Mouse (Mus musculus) midbrain, embryonic 14.5 days (tissue): Measurements from ENCODE around the gene Doc2g. TPM values are rescaled to one million over a fixed set of nuclear protein-coding genes. Genes with fewer than 3 reads are reported as not detected.

Experiments used
- ATAC-seq: fragments of 200-750 bp; cut with Nextera tagmentation; 2 replicates; pipeline ENCODE4 v1.8.0; 2017; ENCODE audit warnings: moderate number of reproducible peaks, moderate library complexity; ENCODE audit not compliant: low FRiP score, low TSS enrichment
- DNase-seq: peaks from one replicate; pipeline ENCODE4 v3.0.0-alpha.2; 2015
- H3K27ac ChIP-seq: fragments of 300-500 bp; sonication (generic); replicated peaks from 2 replicates; pipeline ENCODE4 v1.5.1; 2014; ENCODE audit warnings: mild to moderate bottlenecking, low read depth, low read length, moderate library complexity
- H3K27me3 ChIP-seq: fragments of 300-500 bp; sonication (generic); 2 replicates; pipeline ENCODE4 v1.6.1; 2014; ENCODE audit warnings: low read length, control low read depth, mixed read lengths; ENCODE audit not compliant: control insufficient read depth, insufficient read depth
- H3K36me3 ChIP-seq: fragments of 300-500 bp; sonication (generic); 2 replicates; pipeline ENCODE4 v1.6.1; 2014; ENCODE audit warnings: low read length, control low read depth; ENCODE audit not compliant: control insufficient read depth, insufficient read depth
- H3K4me1 ChIP-seq: fragments of 300-500 bp; sonication (generic); 2 replicates; pipeline ENCODE4 v1.6.1; 2014; ENCODE audit warnings: mild to moderate bottlenecking, antibody characterized with exemption, low read length, control low read depth; ENCODE audit not compliant: control insufficient read depth, insufficient read depth
- H3K4me2 ChIP-seq: fragments of 300-500 bp; sonication (generic); 2 replicates; pipeline ENCODE4 v1.6.1; 2014; ENCODE audit warnings: mild to moderate bottlenecking, low read length, moderate library complexity
- H3K4me3 ChIP-seq: fragments of 300-500 bp; sonication (generic); replicated peaks from 2 replicates; pipeline ENCODE4 v1.5.1; 2014; ENCODE audit warnings: low read depth, low read length
- H3K9ac ChIP-seq: fragments of 300-500 bp; sonication (generic); replicated peaks from 2 replicates; pipeline ENCODE4 v1.6.1; 2014; ENCODE audit warnings: mild to moderate bottlenecking, low read length, moderate library complexity
- H3K9me3 ChIP-seq: fragments of 300-500 bp; sonication (generic); 2 replicates; pipeline ENCODE4 v1.6.1; 2016; ENCODE audit warnings: low read length, control low read depth, mixed read lengths; ENCODE audit not compliant: control insufficient read depth
- WGBS: fragments of 180-500 bp; shearing (Covaris S2); extraction: QIAGEN DNeasy Blood & Tissue Kit; methylation state at CpG from one replicate; pipeline ENCODE4 v1.1.7; 2014; 5-methylcytosine and 5-hydroxymethylcytosine counted together
- polyA plus RNA-seq: library from polyadenylated mRNA; unstranded; fragments of >200 nt; fragmentation: Nextera tagmentation; extraction: Ambion mirVana; gene quantifications from 2 replicates; pipeline ENCODE4 v1.2.1, GENCODE M21; 2014

Gene Doc2g
- polyA plus RNA-seq, 1 experiment from 2014 or later, result 5.7 TPM

DNA sequence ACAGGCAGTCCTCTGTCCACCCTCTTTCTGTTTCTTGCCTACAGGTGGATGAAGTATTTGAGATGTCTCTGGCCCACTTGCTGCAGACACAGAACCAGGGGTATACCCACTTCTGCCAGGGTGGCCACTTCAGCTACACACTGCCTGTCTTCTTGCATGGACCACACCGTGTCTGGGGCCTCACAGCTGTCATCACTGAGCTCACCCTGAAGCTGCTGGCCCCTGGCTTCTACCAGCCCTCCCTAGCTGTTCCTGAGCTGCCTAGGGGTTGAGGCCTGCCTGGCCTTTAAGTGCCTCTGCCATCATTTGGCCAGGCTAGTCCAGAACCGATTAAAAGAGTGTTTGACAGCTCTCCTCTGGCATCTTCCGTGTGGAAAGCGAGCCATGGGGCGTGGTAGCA, 1.4 kb upstream of the Doc2g start:
- 89% methylated on average over 5 of the region's 5 CpGs for WGBS
- ATAC-seq (no peak), DNase-seq (no peak)
- H3K4me3 ChIP-seq, result no peak overlapping the region
- H3K27me3 ChIP-seq, result no peaks in the 10 kb centered on the region
- H3K4me1 ChIP-seq, result peaks cover 16% of the 10 kb centered on the region
- peak overlapping the region; percentile 89 for H3K4me2 ChIP-seq
- peaks cover 17% of the 10 kb centered on the region for H3K36me3 ChIP-seq
- H3K9ac ChIP-seq, result peak overlapping the region; percentile 68; the same call in 1 of the 2 replicates
- H3K27ac ChIP-seq, result no peak overlapping the region; the same call in 1 of the 2 replicates
- no peaks in the 10 kb centered on the region for H3K9me3 ChIP-seq

DNA sequence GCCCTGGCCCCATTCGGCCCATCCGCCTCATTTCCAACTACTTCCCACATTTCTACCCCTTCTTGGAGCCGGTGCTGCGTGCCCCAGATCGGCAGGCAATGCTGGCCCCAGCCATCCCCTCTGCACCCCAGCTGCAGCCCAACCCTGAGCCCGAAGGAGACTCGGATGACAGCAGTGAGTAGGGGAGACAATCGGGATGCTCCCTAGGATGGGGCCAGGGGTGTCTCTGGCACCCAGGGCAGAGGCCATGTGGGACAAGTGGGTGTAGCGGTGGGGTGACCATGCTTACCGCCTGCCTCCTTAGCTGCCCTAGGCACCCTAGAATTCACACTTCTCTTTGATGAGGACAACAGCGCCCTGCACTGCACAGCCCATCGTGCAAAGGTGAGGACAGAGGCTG, 528 bp downstream of the Doc2g start:
- Histone ChIP-seq H3K36me3 (peaks cover 36% of the 10 kb centered on the region), H3K4me2 (no peak overlapping the region), H3K9ac (no peak overlapping the region), H3K4me1 (peaks cover 16% of the 10 kb centered on the region), H3K27ac (no peak overlapping the region), H3K4me3 (no peak overlapping the region), H3K27me3 (no peaks in the 10 kb centered on the region), H3K9me3 (no peaks in the 10 kb centered on the region)
- DNase-seq, result no peak
- no peak for ATAC-seq
- WGBS, result 82% methylated on average over 12 of the region's 12 CpGs

DNA sequence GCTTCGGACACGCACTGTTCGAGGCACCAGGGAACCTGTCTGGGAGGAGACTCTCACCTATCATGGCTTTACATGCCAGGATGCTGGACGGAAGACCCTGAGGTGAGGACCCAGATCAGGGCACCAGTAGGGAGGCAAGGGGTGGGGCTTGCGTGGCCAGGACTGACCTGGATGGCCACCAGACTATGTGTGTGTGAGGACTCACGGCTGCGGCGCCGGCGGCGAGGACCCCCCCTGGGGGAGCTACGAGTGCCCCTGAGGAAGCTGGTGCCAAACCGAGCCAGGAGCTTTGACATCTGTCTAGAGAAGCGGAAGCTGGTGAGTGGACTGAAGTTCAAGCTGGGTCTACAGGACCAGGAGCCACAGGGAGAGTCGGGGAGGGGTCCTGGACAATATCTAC, 1.2 kb downstream of the Doc2g start:
- Histone ChIP-seq H3K9ac (no peak overlapping the region), H3K4me3 (no peak overlapping the region), H3K27me3 (no peaks in the 10 kb centered on the region), H3K4me1 (peaks cover 16% of the 10 kb centered on the region), H3K36me3 (peaks cover 43% of the 10 kb centered on the region), H3K27ac (no peak overlapping the region), H3K9me3 (no peaks in the 10 kb centered on the region), H3K4me2 (no peak overlapping the region)
- no peak for ATAC-seq
- DNase-seq, result no peak
- 87% methylated on average over 15 of the region's 15 CpGs for WGBS

DNA sequence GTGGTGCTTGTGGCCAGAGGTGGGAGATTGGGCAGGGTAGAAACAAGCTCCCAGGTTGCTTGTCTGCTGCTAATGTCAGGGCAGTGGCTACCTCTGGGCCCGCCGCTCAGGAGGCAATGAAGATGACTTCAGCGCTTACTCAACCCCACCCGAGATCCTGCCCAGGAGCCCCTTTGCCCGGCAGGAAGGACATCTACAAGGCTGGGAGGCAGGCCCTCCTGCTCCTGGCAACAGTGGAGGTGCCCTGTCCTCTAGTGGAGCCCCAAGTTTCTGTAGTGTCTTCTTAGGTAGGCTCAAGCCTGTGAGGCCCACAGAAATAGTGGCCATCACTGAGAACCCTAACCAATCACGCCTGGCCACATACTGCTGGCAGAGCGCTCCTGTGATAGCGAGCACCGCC, 2.0 kb downstream of the Doc2g start:
- Histone ChIP-seq H3K4me3 (no peak overlapping the region), H3K4me1 (peaks cover 13% of the 10 kb centered on the region), H3K9ac (no peak overlapping the region), H3K4me2 (no peak overlapping the region), H3K36me3 (peaks cover 50% of the 10 kb centered on the region), H3K27ac (no peak overlapping the region), H3K27me3 (no peaks in the 10 kb centered on the region), H3K9me3 (no peaks in the 10 kb centered on the region)
- no peak for ATAC-seq
- WGBS, result 90% methylated on average over 9 of the region's 9 CpGs
- DNase-seq, result no peak

DNA sequence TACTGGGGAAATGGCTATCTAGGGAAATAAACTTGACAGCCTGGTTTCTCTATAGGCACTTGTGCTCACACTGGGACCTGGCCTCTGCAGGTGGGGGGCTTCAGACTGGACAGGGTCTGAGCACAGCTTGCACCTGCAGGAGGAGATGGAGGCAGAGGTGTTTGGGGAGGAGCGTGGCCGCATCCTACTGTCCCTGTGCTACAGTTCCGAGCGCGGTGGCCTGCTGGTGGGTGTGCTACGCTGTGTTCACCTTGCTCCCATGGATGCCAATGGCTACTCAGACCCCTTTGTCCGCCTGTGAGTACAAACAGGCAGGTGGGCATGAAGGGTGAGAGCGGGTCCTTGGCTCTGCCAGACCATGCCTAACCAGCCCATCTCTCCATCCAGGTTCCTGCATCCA, 2.9 kb downstream of the Doc2g start:
- no peak overlapping the region for H3K9ac ChIP-seq
- H3K27ac ChIP-seq, result no peak overlapping the region
- no peak for ATAC-seq
- no peaks in the 10 kb centered on the region for H3K27me3 ChIP-seq
- 95% methylated on average over 8 of the region's 8 CpGs for WGBS
- peaks cover 10% of the 10 kb centered on the region for H3K4me1 ChIP-seq
- no peak overlapping the region for H3K4me2 ChIP-seq
- no peak for DNase-seq
- no peaks in the 10 kb centered on the region for H3K9me3 ChIP-seq
- peaks cover 57% of the 10 kb centered on the region for H3K36me3 ChIP-seq
- no peak overlapping the region for H3K4me3 ChIP-seq

DNA sequence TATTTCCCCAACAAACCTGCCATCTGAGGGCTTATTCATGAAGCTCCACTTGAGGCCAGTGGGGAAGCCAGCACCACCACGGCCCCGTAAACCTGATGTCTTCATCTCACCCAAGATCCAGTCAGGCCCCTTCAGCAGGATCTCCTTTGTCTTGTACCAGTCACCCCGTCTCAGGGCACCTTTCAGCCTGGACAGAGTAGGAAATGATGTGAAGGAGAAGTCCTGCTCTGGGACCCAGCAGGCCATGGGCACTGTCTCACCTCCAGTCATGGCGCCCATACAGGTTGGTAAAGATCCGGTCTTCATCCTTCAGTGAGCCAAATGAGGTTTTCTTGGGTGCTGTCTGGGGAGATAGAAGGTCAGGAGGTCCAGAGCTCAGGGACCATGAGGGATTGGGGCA, 8.0 kb downstream of the Doc2g start:
- Histone ChIP-seq H3K36me3 (peaks cover 49% of the 10 kb centered on the region), H3K9me3 (no peaks in the 10 kb centered on the region), H3K27ac (no peak overlapping the region), H3K27me3 (no peaks in the 10 kb centered on the region), H3K4me1 (peaks cover 9% of the 10 kb centered on the region), H3K4me2 (peak overlapping the region; percentile 75; the same call in 1 of the 2 replicates), H3K9ac (no peak overlapping the region), H3K4me3 (no peak overlapping the region)
- no peak for ATAC-seq
- 93% methylated on average over 5 of the region's 5 CpGs for WGBS
- DNase-seq, result no peak

DNA sequence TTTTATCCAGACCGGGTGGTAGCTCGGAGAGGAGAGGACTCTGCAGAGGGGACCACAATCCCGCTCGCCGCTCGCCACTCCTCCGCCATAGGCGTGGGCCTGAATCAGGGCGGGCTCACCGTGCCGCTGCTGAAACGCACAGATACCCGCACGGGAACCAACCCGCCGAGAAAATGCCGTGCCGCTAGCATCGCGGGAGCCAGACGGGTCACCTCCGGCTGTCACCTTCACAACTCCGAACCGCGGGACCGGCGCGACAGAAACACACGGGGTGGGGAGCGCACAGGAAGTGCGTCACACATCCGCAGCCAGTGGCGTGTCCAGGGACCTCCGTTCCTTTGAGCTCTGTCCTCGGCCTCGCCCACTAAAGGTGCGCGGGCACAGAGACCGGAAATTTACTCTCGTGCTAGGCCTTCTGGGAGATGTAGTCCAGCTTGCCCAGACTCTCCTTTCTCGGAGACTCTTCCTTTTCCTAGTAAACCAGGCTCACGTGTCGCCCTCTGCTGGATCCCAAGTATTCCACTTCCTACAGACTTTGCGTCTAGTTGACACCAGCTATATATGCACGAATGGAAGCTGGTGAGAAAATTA, 9.4 kb downstream of the Doc2g start, which contains the start of gene Ndufv1:
Gene Ndufv1, minus strand, starts transcription at position 375 of the 591 bp plus-strand sequence.
- peak within 1 kb of the TSS; percentile 74 for H3K9ac ChIP-seq
- DNase-seq (peak; percentile 99), ATAC-seq (peak; percentile 99)
- no peaks in the 10 kb centered on the region for H3K9me3 ChIP-seq
- peak within 1 kb of the TSS; percentile 73 for H3K27ac ChIP-seq
- peaks cover 34% of the 10 kb centered on the region for H3K36me3 ChIP-seq
- H3K4me3 ChIP-seq, result peak within 1 kb of the TSS; percentile 82
- peak within 1 kb of the TSS; percentile 75 for H3K4me2 ChIP-seq
- peaks cover 9% of the 10 kb centered on the region for H3K4me1 ChIP-seq
- no peaks in the 10 kb centered on the region for H3K27me3 ChIP-seq
- under 1% methylated on average over 45 of the region's 45 CpGs for WGBS

DNA sequence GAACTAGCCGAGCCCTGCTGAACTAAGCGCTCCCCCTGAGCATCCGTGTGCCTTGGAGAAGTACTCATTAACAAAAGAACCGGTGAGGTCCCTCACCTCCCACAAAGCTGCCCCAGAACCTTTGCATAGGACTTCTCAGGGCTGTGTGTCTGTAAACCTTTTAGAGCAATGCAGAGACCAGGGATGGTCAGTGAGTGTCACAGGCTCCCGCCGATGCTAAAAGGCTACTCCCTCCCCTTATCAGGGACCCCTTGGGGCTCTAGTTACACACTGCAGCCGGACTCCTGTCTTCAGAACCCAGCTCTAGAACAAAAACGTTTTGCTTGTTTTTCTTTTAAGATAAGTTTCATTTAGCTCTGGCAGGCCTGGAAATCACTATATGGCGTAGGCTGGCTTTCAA, 10.0 kb downstream of the Doc2g start:
- Histone ChIP-seq H3K4me3 (peak overlapping the region; percentile 82), H3K36me3 (peaks cover 29% of the 10 kb centered on the region), H3K27me3 (no peaks in the 10 kb centered on the region), H3K4me1 (peaks cover 9% of the 10 kb centered on the region), H3K9ac (no peak overlapping the region), H3K9me3 (no peaks in the 10 kb centered on the region), H3K27ac (no peak overlapping the region), H3K4me2 (peak overlapping the region; percentile 43)
- WGBS, result 26% methylated on average over 9 of the region's 9 CpGs
- ATAC-seq, result peak; percentile 34; the same call in 1 of the 2 replicates
- no peak for DNase-seq

DNA sequence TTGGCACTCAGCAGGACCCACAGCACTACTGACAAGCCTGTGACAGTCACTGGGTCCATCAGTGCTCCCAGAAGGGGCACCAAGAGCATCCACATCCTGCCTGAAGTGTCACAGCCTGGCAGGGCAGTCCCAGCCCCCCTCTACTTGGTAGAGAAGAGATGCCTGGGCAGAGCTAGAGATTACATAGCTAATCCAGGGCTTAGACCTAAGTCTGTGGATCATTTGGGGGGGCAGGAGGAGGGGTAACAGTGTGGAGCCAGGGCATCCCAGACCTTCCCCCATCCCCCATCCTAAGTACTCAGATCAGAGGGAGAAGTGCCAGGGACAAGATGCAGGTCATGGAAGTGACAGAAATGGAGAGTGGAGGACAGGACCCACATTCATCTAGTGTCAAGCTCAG, 11.7 kb downstream of the Doc2g start:
- no peak overlapping the region for H3K4me3 ChIP-seq
- H3K27ac ChIP-seq, result no peak overlapping the region
- ATAC-seq, result no peak
- H3K9ac ChIP-seq, result no peak overlapping the region
- DNase-seq, result no peak
- peaks cover 9% of the 10 kb centered on the region for H3K4me1 ChIP-seq
- H3K9me3 ChIP-seq, result no peaks in the 10 kb centered on the region
- no peak overlapping the region for H3K4me2 ChIP-seq
- H3K27me3 ChIP-seq, result no peaks in the 10 kb centered on the region
- H3K36me3 ChIP-seq, result peaks cover 12% of the 10 kb centered on the region
